Mouse (Mus musculus) CD4-positive, CD25-positive, alpha-beta regulatory T cell, adult 9 weeks (primary cell): ENCODE results near the gene Wee2. TPM values are rescaled to one million over a fixed set of nuclear protein-coding genes. Genes with fewer than 3 reads are reported as not detected.

ENCODE experiments used
- polyA plus RNA-seq: library from polyadenylated mRNA; unstranded; fragments of 100-300 nt; shearing (Covaris generic); gene quantifications from one replicate; pipeline ENCODE4 v1.2.1, GENCODE M21; 2017

The Wee2 gene
- polyA plus RNA-seq, result not detected

GRCm38 (mm10) chr6:40438936-40439335 is at the start of gene Wee2:
Gene Wee2, plus strand, starts transcription at chr6:40439088.

DNA sequence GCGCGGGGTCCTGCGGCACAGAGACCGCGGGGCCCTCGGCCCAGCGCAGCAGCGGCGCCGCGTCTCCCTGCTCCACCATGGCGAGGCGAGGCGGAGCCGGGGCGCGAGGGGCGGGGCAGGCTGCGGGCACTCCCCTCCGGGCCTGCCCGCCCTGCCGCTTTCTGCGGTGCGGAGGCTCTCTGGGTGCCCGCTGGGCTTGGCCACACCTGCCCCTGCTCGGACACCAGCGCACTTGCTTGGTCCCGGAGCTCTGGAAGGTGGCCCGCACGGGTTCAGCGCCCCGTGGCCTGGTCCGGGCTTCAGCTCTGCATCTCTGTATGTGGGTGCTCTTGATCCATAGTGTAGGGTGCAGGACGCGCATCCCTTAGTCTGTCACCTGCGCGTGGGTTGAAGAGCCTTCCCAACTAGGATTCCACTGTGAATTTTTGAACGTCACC is 2.8 kb upstream of the Wee2 start, which contains the start of gene E330009J07Rik:
E330009J07Rik (minus strand) TSS at position 89 of the 437 bp plus-strand sequence.

DNA sequence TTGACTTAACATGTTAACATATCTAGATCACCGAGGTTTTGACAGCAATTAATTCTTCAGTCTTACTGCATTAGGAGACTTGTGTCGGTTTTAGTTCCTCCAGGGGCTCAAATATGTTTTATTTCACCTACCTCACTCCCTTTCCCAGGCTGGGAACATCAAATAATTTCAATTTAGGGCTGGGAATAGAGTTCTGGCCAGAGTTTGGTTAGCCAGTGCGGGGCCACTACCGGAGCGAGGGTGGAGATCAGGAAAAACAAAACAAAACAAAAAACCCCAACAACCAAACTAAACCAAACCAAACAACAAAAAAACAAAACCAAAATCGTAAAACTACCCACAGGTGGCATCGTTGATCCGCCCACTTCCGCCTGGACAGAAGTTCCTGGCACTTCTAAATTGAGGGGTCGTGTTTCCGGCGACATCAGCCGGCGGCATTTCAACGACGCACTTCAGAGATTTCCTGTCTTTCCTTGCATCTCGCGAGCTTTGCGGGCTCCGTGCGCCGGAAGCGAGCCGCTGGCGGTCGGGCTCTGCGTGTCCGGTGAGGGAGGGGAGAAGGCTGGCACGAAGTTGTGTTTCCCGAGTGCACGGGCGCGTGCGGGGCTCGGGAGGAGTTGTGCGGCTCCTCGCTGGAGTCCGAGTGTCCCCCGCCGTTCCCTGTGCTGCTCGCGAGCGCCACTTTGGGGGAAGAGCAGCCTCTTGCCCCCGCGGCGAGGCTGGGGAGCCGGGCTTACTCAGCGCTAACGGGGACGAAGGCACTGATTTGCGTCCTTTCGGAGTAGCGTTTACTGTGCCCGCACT is 32.2 kb downstream of the Wee2 start, which contains the start of gene Ssbp1:
Ssbp1 (plus strand) TSS at position 437 of the 804 bp plus-strand sequence.

GRCm38 (mm10) chr6:40490933-40491332 is 52.0 kb downstream of the Wee2 start, which contains the start of gene Tas2r137:
Gene Tas2r137, plus strand, starts transcription at chr6:40491233.

DNA sequence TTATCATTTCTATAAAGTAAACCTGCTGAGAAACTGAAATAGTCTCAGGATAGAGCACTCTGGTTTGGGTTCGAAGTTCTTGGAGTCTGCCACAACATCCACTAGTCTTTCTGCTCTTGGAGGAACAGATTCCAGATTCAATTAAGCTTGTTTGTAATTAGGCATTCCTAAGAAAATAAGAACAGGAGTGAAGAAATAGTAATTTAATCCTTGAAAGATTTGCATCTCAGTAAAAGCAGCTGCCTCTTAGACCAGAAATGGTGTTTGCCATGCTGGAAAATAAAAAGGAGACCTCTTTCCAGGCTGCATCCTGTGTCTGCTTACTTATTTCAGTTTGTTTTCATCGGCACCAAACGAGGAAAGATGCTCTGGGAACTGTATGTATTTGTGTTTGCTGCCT is 54.3 kb downstream of the Wee2 start, which contains the start of gene Tas2r108:
Tas2r108 (plus strand) TSS at position 301 of the 400 bp plus-strand sequence.

Other genes with a start within 250 kb of the Wee2 start
- gene Agk, start 113.9 kb upstream of the Wee2 start, polyA plus RNA-seq, result 55.7 TPM
- 5.1 TPM for gene E330009J07Rik, start 3.0 kb upstream of the Wee2 start, polyA plus RNA-seq
- 148 TPM for gene Ssbp1, start 32.3 kb downstream of the Wee2 start, polyA plus RNA-seq
- gene Tas2r137, start 52.1 kb downstream of the Wee2 start, polyA plus RNA-seq, result not detected
- not detected for gene Tas2r108, start 54.4 kb downstream of the Wee2 start, polyA plus RNA-seq
- gene Prss37, start 80.4 kb downstream of the Wee2 start, polyA plus RNA-seq, result not detected
- not detected for gene Olfr461, start 116.0 kb downstream of the Wee2 start, polyA plus RNA-seq
- not detected for gene Olfr460, start 130.4 kb downstream of the Wee2 start, polyA plus RNA-seq
- 0.32 TPM for gene Clec5a, start 146.7 kb downstream of the Wee2 start, polyA plus RNA-seq
- gene Tas2r138, start 174.2 kb downstream of the Wee2 start, polyA plus RNA-seq, result not detected
- gene Mgam, start 189.7 kb downstream of the Wee2 start, polyA plus RNA-seq, result not detected